Mouse (Mus musculus): ENCODE data around the gene Tmem56. TPM values are rescaled to one million over a fixed set of nuclear protein-coding genes. Genes with fewer than 3 reads are reported as not detected.

Tmem56 gene
- polyA plus RNA-seq, 1 experiment from 2014 or later: 3.5 TPM

GRCm38 (mm10) chr3:121221987-121222386, 60.9 kb downstream of the Tmem56 start:
- Histone ChIP-seq H3K9me3 (ENCODE audit: control insufficient read depth, low read length) (no peaks in the 10 kb centered on the region), H3K4me3 (replicated peaks; ENCODE audit: low read length) (no peak overlapping the region), H3K4me2 (ENCODE audit: low read length) (no peak overlapping the region), H3K27ac (ENCODE audit: low read length) (no peak overlapping the region), H3K36me3 (ENCODE audit: control insufficient read depth, insufficient read depth) (no peaks in the 10 kb centered on the region), H3K9ac (replicated peaks; ENCODE audit: low read depth, low read length) (no peak overlapping the region), H3K4me1 (replicated peaks; ENCODE audit: control insufficient read depth, insufficient read depth, low read length) (no peaks in the 10 kb centered on the region), H3K27me3 (replicated peaks; ENCODE audit: control insufficient read depth, insufficient read depth, low read length) (no peaks in the 10 kb centered on the region)
- 86% methylated on average over 7 of the region's 7 CpGs for WGBS
- no peak for ATAC-seq

- Histone ChIP-seq H3K27ac (ENCODE audit: low read length) (no peak overlapping the region), H3K9ac (replicated peaks; ENCODE audit: low read depth, low read length) (no peak overlapping the region), H3K27me3 (replicated peaks; ENCODE audit: control insufficient read depth, insufficient read depth, low read length) (no peaks in the 10 kb centered on the region), H3K4me3 (replicated peaks; ENCODE audit: low read length) (no peak overlapping the region), H3K9me3 (ENCODE audit: control insufficient read depth, low read length) (no peaks in the 10 kb centered on the region), H3K4me1 (replicated peaks; ENCODE audit: control insufficient read depth, insufficient read depth, low read length) (no peaks in the 10 kb centered on the region), H3K36me3 (ENCODE audit: control insufficient read depth, insufficient read depth) (no peaks in the 10 kb centered on the region), H3K4me2 (ENCODE audit: low read length) (no peak overlapping the region)
- no peak for ATAC-seq
- WGBS: 91% methylated on average over 6 of the region's 6 CpGs
Observed at GRCm38 (mm10) chr3:121217011-121217410, 65.9 kb downstream of the Tmem56 start.

- no peaks in the 10 kb centered on the region for H3K27me3 ChIP-seq (replicated peaks; ENCODE audit: control insufficient read depth, insufficient read depth, low read length)
- H3K27ac ChIP-seq (ENCODE audit: low read length): no peak overlapping the region
- H3K4me1 ChIP-seq (replicated peaks; ENCODE audit: control insufficient read depth, insufficient read depth, low read length): no peaks in the 10 kb centered on the region
- 88% methylated on average over 3 of the region's 3 CpGs for WGBS
- no peak for ATAC-seq
- H3K4me3 ChIP-seq (replicated peaks; ENCODE audit: low read length): no peak overlapping the region
- H3K4me2 ChIP-seq (ENCODE audit: low read length): no peak overlapping the region
- no peaks in the 10 kb centered on the region for H3K36me3 ChIP-seq (ENCODE audit: control insufficient read depth, insufficient read depth)
- H3K9me3 ChIP-seq (ENCODE audit: control insufficient read depth, low read length): no peaks in the 10 kb centered on the region
- no peak overlapping the region for H3K9ac ChIP-seq (replicated peaks; ENCODE audit: low read depth, low read length)
Observed at GRCm38 (mm10) chr3:121213501-121213900, 69.4 kb downstream of the Tmem56 start.

- Histone ChIP-seq H3K27me3 (replicated peaks; ENCODE audit: control insufficient read depth, insufficient read depth, low read length) (no peaks in the 10 kb centered on the region), H3K27ac (ENCODE audit: low read length) (no peak overlapping the region), H3K4me2 (ENCODE audit: low read length) (no peak overlapping the region), H3K4me3 (replicated peaks; ENCODE audit: low read length) (no peak overlapping the region), H3K9ac (replicated peaks; ENCODE audit: low read depth, low read length) (no peak overlapping the region), H3K9me3 (ENCODE audit: control insufficient read depth, low read length) (no peaks in the 10 kb centered on the region), H3K4me1 (replicated peaks; ENCODE audit: control insufficient read depth, insufficient read depth, low read length) (no peaks in the 10 kb centered on the region), H3K36me3 (ENCODE audit: control insufficient read depth, insufficient read depth) (no peaks in the 10 kb centered on the region)
- whole genome bisulfite sequencing: 59% methylated on average over 1 of the region's 1 CpGs
- ATAC-seq: no peak
Observed at GRCm38 (mm10) chr3:121212156-121212555, 70.7 kb downstream of the Tmem56 start.

GRCm38 (mm10) chr3:121208994-121209393, 73.9 kb downstream of the Tmem56 start:
- Histone ChIP-seq H3K9ac (replicated peaks; ENCODE audit: low read depth, low read length) (no peak overlapping the region), H3K27me3 (replicated peaks; ENCODE audit: control insufficient read depth, insufficient read depth, low read length) (no peaks in the 10 kb centered on the region), H3K4me2 (ENCODE audit: low read length) (no peak overlapping the region), H3K9me3 (ENCODE audit: control insufficient read depth, low read length) (no peaks in the 10 kb centered on the region), H3K4me1 (replicated peaks; ENCODE audit: control insufficient read depth, insufficient read depth, low read length) (no peaks in the 10 kb centered on the region), H3K27ac (ENCODE audit: low read length) (no peak overlapping the region), H3K36me3 (ENCODE audit: control insufficient read depth, insufficient read depth) (no peaks in the 10 kb centered on the region), H3K4me3 (replicated peaks; ENCODE audit: low read length) (no peak overlapping the region)
- no peak for ATAC-seq
- 90% methylated on average over 5 of the region's 5 CpGs for WGBS

GRCm38 (mm10) chr3:121206202-121206882, 76.6 kb downstream of the Tmem56 start:
- H3K4me2 ChIP-seq (ENCODE audit: low read length): no peak overlapping the region
- H3K27me3 ChIP-seq (replicated peaks; ENCODE audit: control insufficient read depth, insufficient read depth, low read length): no peaks in the 10 kb centered on the region
- H3K9me3 ChIP-seq (ENCODE audit: control insufficient read depth, low read length): no peaks in the 10 kb centered on the region
- no peaks in the 10 kb centered on the region for H3K36me3 ChIP-seq (ENCODE audit: control insufficient read depth, insufficient read depth)
- no peak overlapping the region for H3K27ac ChIP-seq (ENCODE audit: low read length)
- no peak for ATAC-seq
- H3K9ac ChIP-seq (replicated peaks; ENCODE audit: low read depth, low read length): no peak overlapping the region
- no peak overlapping the region for H3K4me3 ChIP-seq (replicated peaks; ENCODE audit: low read length)
- WGBS: 90% methylated on average over 19 of the region's 19 CpGs
- no peaks in the 10 kb centered on the region; the same call in 1 of the 2 replicates for H3K4me1 ChIP-seq (replicated peaks; ENCODE audit: control insufficient read depth, insufficient read depth, low read length)

- no peaks in the 10 kb centered on the region for H3K36me3 ChIP-seq (ENCODE audit: control insufficient read depth, insufficient read depth)
- H3K4me2 ChIP-seq (ENCODE audit: low read length): no peak overlapping the region
- no peak overlapping the region for H3K27ac ChIP-seq (ENCODE audit: low read length)
- no peak overlapping the region for H3K4me3 ChIP-seq (replicated peaks; ENCODE audit: low read length)
- H3K4me1 ChIP-seq (replicated peaks; ENCODE audit: control insufficient read depth, insufficient read depth, low read length): no peaks in the 10 kb centered on the region; the same call in 1 of the 2 replicates
- H3K27me3 ChIP-seq (replicated peaks; ENCODE audit: control insufficient read depth, insufficient read depth, low read length): no peaks in the 10 kb centered on the region
- WGBS: 76% methylated on average over 2 of the region's 2 CpGs
- H3K9me3 ChIP-seq (ENCODE audit: control insufficient read depth, low read length): no peaks in the 10 kb centered on the region
- no peak overlapping the region for H3K9ac ChIP-seq (replicated peaks; ENCODE audit: low read depth, low read length)
- no peak for ATAC-seq
Observed at GRCm38 (mm10) chr3:121202638-121203037, 80.3 kb downstream of the Tmem56 start.

GRCm38 (mm10) chr3:121201012-121201747, 81.7 kb downstream of the Tmem56 start:
- H3K9me3 ChIP-seq (ENCODE audit: control insufficient read depth, low read length): no peaks in the 10 kb centered on the region
- no peak overlapping the region for H3K4me3 ChIP-seq (replicated peaks; ENCODE audit: low read length)
- H3K9ac ChIP-seq (replicated peaks; ENCODE audit: low read depth, low read length): no peak overlapping the region
- H3K4me1 ChIP-seq (replicated peaks; ENCODE audit: control insufficient read depth, insufficient read depth, low read length): no peaks in the 10 kb centered on the region; the same call in 1 of the 2 replicates
- no peak for ATAC-seq
- H3K36me3 ChIP-seq (ENCODE audit: control insufficient read depth, insufficient read depth): no peaks in the 10 kb centered on the region
- no peak overlapping the region for H3K27ac ChIP-seq (ENCODE audit: low read length)
- no peak overlapping the region for H3K4me2 ChIP-seq (ENCODE audit: low read length)
- no peaks in the 10 kb centered on the region for H3K27me3 ChIP-seq (replicated peaks; ENCODE audit: control insufficient read depth, insufficient read depth, low read length)
- WGBS: 72% methylated on average over 11 of the region's 11 CpGs

- Histone ChIP-seq H3K36me3 (ENCODE audit: control insufficient read depth, insufficient read depth) (no peaks in the 10 kb centered on the region), H3K4me2 (ENCODE audit: low read length) (no peak overlapping the region), H3K27ac (ENCODE audit: low read length) (no peak overlapping the region), H3K4me1 (replicated peaks; ENCODE audit: control insufficient read depth, insufficient read depth, low read length) (no peaks in the 10 kb centered on the region), H3K27me3 (replicated peaks; ENCODE audit: control insufficient read depth, insufficient read depth, low read length) (no peaks in the 10 kb centered on the region), H3K9ac (replicated peaks; ENCODE audit: low read depth, low read length) (no peak overlapping the region), H3K9me3 (ENCODE audit: control insufficient read depth, low read length) (no peaks in the 10 kb centered on the region), H3K4me3 (replicated peaks; ENCODE audit: low read length) (no peak overlapping the region)
- no peak for ATAC-seq
- WGBS: 91% methylated on average over 2 of the region's 2 CpGs
Observed at GRCm38 (mm10) chr3:121189199-121189598, 93.7 kb downstream of the Tmem56 start.

All from forebrain, embryonic 16.5 days (tissue).